Mouse (Mus musculus): ENCODE results near the gene Carmil1. TPM values are rescaled to one million over a fixed set of nuclear protein-coding genes. Genes with fewer than 3 reads are reported as not detected.

Carmil1 gene
- polyA plus RNA-seq, 1 experiment = 2.6 TPM

- Histone ChIP-seq H3ac (ENCODE audit: control insufficient read depth, insufficient read length) (no peak overlapping the region), H3K36me3 (ENCODE audit: control insufficient read depth, insufficient read depth) (no peaks in the 10 kb centered on the region), H3K4me2 (ENCODE audit: low read depth) (no peak overlapping the region), H3K4me3 (no peak overlapping the region), H3K27me3 (ENCODE audit: control insufficient read depth, insufficient read depth, insufficient read length) (no peaks in the 10 kb centered on the region), H3K79me2 (ENCODE audit: control insufficient read depth, insufficient read depth) (no peaks in the 10 kb centered on the region)
- no peak for TF ChIP-seq CEBPB (IDR thresholded peaks at IDR 0.05; ENCODE audit: insufficient read depth, poor library complexity, severe bottlenecking)
- no peak for TF ChIP-seq MYOG (IDR thresholded peaks at IDR 0.05; ENCODE audit: control insufficient read depth in 1 of 3, insufficient read depth in 1 of 3, insufficient read length in 2 of 3, low read depth in 2 of 3)
- no peak for TF ChIP-seq MYOD1 (IDR thresholded peaks at IDR 0.05; ENCODE audit: control insufficient read depth in 1 of 3, insufficient read length in 2 of 3, low read depth in 2 of 3)
- no peak for TF ChIP-seq TCF12 (IDR thresholded peaks at IDR 0.05; ENCODE audit: insufficient read depth, poor library complexity, severe bottlenecking)
- no peak for TF ChIP-seq MAX (IDR thresholded peaks at IDR 0.05; ENCODE audit: low read depth)
- TF ChIP-seq E2F4 (IDR thresholded peaks at IDR 0.05; ENCODE audit: insufficient read depth) = no peak
- TF ChIP-seq SRF (IDR thresholded peaks at IDR 0.05; ENCODE audit: control insufficient read depth, insufficient read length, low read depth) = no peak
- no peak for TF ChIP-seq USF1 (IDR thresholded peaks at IDR 0.05; ENCODE audit: low read depth)
- TF ChIP-seq POLR2A (IDR thresholded peaks at IDR 0.05; ENCODE audit: insufficient read length, low read depth) = no peak
- no peak for TF ChIP-seq TCF3 (IDR thresholded peaks at IDR 0.05; ENCODE audit: insufficient read length, low read depth)
- TF ChIP-seq POLR2AphosphoS2 (IDR thresholded peaks at IDR 0.05; ENCODE audit: insufficient read length, low read depth) = no peak
- TF ChIP-seq REST (IDR thresholded peaks at IDR 0.05; ENCODE audit: insufficient read depth, insufficient read length) = no peak
Observed at GRCm38 (mm10) chr13:24082153-24082552, 198.4 kb downstream of the Carmil1 start.

DNA sequence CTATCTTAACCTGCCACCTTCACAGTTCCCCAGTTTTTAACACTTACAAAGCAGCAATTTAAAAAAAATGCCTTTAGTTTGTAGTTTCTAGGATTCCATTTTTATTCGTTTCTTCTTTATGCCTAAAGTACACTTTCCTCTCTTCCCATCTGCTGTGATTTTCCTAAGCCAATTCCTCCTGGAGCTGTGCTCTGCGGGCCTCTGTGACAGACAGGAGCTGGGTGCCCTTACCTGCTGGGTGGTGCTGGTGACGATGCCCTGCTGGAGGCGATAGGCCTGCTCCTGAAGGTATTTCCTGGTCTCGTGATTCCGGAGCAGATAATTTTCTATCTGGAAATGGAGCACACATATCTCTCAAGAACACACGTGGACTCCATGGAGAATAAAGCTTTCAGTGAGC is 198.9 kb downstream of the Carmil1 start:
- H3K27me3 ChIP-seq (ENCODE audit: control insufficient read depth, insufficient read depth, insufficient read length) = no peaks in the 10 kb centered on the region
- H3K4me2 ChIP-seq (ENCODE audit: low read depth) = no peak overlapping the region
- no peaks in the 10 kb centered on the region for H3K79me2 ChIP-seq (ENCODE audit: control insufficient read depth, insufficient read depth)
- H3K36me3 ChIP-seq (ENCODE audit: control insufficient read depth, insufficient read depth) = no peaks in the 10 kb centered on the region
- H3ac ChIP-seq (ENCODE audit: control insufficient read depth, insufficient read length) = no peak overlapping the region
- TF ChIP-seq MYOG (IDR thresholded peaks at IDR 0.05; ENCODE audit: control insufficient read depth in 1 of 3, insufficient read depth in 1 of 3, insufficient read length in 2 of 3, low read depth in 2 of 3) (no peak), E2F4 (IDR thresholded peaks at IDR 0.05; ENCODE audit: insufficient read depth) (no peak)
- H3K4me3 ChIP-seq = no peak overlapping the region

DNA sequence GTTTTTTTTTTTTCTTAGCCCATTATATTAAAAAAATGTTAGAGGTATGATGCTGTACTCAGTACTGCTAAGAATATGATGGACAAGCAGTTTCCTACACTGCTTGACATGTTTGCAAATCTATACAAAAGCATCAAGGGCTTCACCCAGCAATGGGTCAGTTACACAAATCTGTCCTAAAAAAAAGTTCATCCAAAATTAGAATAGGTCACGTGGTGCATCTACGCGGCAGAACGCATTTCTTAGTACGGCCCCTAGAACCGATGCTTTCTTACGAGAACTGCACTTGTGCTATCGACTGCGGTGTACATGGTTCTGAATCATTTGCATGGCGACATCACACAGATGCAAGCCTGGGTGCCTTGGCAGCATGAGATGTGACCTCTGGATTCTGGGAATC is 208.0 kb downstream of the Carmil1 start:
- TF ChIP-seq TCF12 (IDR thresholded peaks at IDR 0.05; ENCODE audit: insufficient read depth, poor library complexity, severe bottlenecking) (no peak), TCF3 (IDR thresholded peaks at IDR 0.05; ENCODE audit: insufficient read length, low read depth) (no peak), USF1 (IDR thresholded peaks at IDR 0.05; ENCODE audit: low read depth) (no peak), E2F4 (IDR thresholded peaks at IDR 0.05; ENCODE audit: insufficient read depth) (no peak), SRF (IDR thresholded peaks at IDR 0.05; ENCODE audit: control insufficient read depth, insufficient read length, low read depth) (no peak), POLR2A (IDR thresholded peaks at IDR 0.05; ENCODE audit: insufficient read length, low read depth) (no peak)
- Histone ChIP-seq H3K4me2 (ENCODE audit: low read depth) (no peak overlapping the region), H3K27me3 (ENCODE audit: control insufficient read depth, insufficient read depth, insufficient read length) (no peaks in the 10 kb centered on the region), H3ac (ENCODE audit: control insufficient read depth, insufficient read length) (no peak overlapping the region), H3K36me3 (ENCODE audit: control insufficient read depth, insufficient read depth) (no peaks in the 10 kb centered on the region), H3K4me3 (no peak overlapping the region), H3K79me2 (ENCODE audit: control insufficient read depth, insufficient read depth) (no peaks in the 10 kb centered on the region)

DNA sequence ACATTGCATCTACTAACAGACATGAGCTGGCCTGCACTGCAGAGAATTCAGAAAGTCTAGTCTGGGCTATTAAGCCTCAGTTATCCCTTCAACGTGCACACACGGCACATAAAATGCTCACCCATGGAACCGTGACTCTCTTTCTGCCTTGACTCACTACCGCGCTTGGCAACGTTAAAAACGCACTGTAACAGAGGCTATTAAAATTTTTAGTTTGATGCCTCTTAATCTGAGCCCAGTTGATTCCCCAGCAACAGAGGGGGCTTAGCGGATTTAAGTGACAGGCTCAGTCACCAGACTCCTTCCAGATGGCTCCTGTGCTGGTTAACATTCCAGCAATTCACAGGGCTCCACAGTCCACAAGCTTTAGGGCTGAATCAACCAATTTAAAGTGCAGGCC is 213.0 kb downstream of the Carmil1 start:
- no peak overlapping the region for H3ac ChIP-seq (ENCODE audit: control insufficient read depth, insufficient read length)
- H3K4me2 ChIP-seq (ENCODE audit: low read depth) = no peak overlapping the region
- H3K79me2 ChIP-seq (ENCODE audit: control insufficient read depth, insufficient read depth) = no peaks in the 10 kb centered on the region
- no peaks in the 10 kb centered on the region for H3K36me3 ChIP-seq (ENCODE audit: control insufficient read depth, insufficient read depth)
- no peaks in the 10 kb centered on the region for H3K27me3 ChIP-seq (ENCODE audit: control insufficient read depth, insufficient read depth, insufficient read length)
- TF ChIP-seq CEBPB (IDR thresholded peaks at IDR 0.05; ENCODE audit: insufficient read depth, poor library complexity, severe bottlenecking) (no peak), POLR2AphosphoS2 (IDR thresholded peaks at IDR 0.05; ENCODE audit: insufficient read length, low read depth) (no peak), POLR2A (IDR thresholded peaks at IDR 0.05; ENCODE audit: insufficient read length, low read depth) (no peak), USF1 (IDR thresholded peaks at IDR 0.05; ENCODE audit: low read depth) (no peak), MYOD1 (IDR thresholded peaks at IDR 0.05; ENCODE audit: control insufficient read depth in 1 of 3, insufficient read length in 2 of 3, low read depth in 2 of 3) (no peak), TCF3 (IDR thresholded peaks at IDR 0.05; ENCODE audit: insufficient read length, low read depth) (no peak), MAX (IDR thresholded peaks at IDR 0.05; ENCODE audit: low read depth) (no peak), SRF (IDR thresholded peaks at IDR 0.05; ENCODE audit: control insufficient read depth, insufficient read length, low read depth) (no peak), REST (IDR thresholded peaks at IDR 0.05; ENCODE audit: insufficient read depth, insufficient read length) (no peak), TCF12 (IDR thresholded peaks at IDR 0.05; ENCODE audit: insufficient read depth, poor library complexity, severe bottlenecking) (no peak), MYOG (IDR thresholded peaks at IDR 0.05; ENCODE audit: control insufficient read depth in 1 of 3, insufficient read depth in 1 of 3, insufficient read length in 2 of 3, low read depth in 2 of 3) (no peak), E2F4 (IDR thresholded peaks at IDR 0.05; ENCODE audit: insufficient read depth) (no peak)
- no peak overlapping the region for H3K4me3 ChIP-seq

GRCm38 (mm10) chr13:24065536-24065935 is 215.1 kb downstream of the Carmil1 start:
- no peaks in the 10 kb centered on the region for H3K36me3 ChIP-seq (ENCODE audit: control insufficient read depth, insufficient read depth)
- H3K27me3 ChIP-seq (ENCODE audit: control insufficient read depth, insufficient read depth, insufficient read length) = no peaks in the 10 kb centered on the region
- no peak overlapping the region for H3K4me3 ChIP-seq
- H3K79me2 ChIP-seq (ENCODE audit: control insufficient read depth, insufficient read depth) = no peaks in the 10 kb centered on the region
- no peak overlapping the region for H3K4me2 ChIP-seq (ENCODE audit: low read depth)
- no peak overlapping the region for H3ac ChIP-seq (ENCODE audit: control insufficient read depth, insufficient read length)
- TF ChIP-seq USF1 (IDR thresholded peaks at IDR 0.05; ENCODE audit: low read depth) (no peak), MYOD1 (IDR thresholded peaks at IDR 0.05; ENCODE audit: control insufficient read depth in 1 of 3, insufficient read length in 2 of 3, low read depth in 2 of 3) (peak in 1 of 3 experiments; percentile 54)

Measured in myocyte (in vitro differentiated cells).